Mouse (Mus musculus): Measurements from ENCODE around the gene Arpc3.

Arpc3 gene

GRCm38 (mm10) chr5:122391786-122392180, at the start of gene Arpc3:
TSS of gene Arpc3 (plus strand) at chr5:122391878.
- DNase-seq (ENCODE audit: low spot score in 2 of 2): peak; percentile 80 to 90

- DNase-seq (ENCODE audit: low spot score in 2 of 2): no peak
Measured at GRCm38 (mm10) chr5:122342874-122343273, 48.8 kb upstream of the Arpc3 start.

GRCm38 (mm10) chr5:122343768-122344167, 47.9 kb upstream of the Arpc3 start:
- no peak for DNase-seq (ENCODE audit: low spot score in 2 of 2)

GRCm38 (mm10) chr5:122344260-122344659, 47.4 kb upstream of the Arpc3 start:
- peak in 1 of 2 experiments; percentile 66 for DNase-seq (ENCODE audit: low spot score in 2 of 2)

- no peak for DNase-seq (ENCODE audit: low spot score in 2 of 2)
Measured at GRCm38 (mm10) chr5:122345777-122346176, 45.9 kb upstream of the Arpc3 start.

- peak; percentile 96 to 98 for DNase-seq (ENCODE audit: low spot score in 2 of 2)
Measured at GRCm38 (mm10) chr5:122353807-122354491, 37.7 kb upstream of the Arpc3 start, which contains the start of the genes Rad9b and Vps29. TSS of gene Rad9b (minus strand) at chr5:122354233. TSS of gene Vps29 (plus strand) at chr5:122354369.

- DNase-seq (ENCODE audit: low spot score in 2 of 2): no peak
Measured at GRCm38 (mm10) chr5:122354492-122355067, 37.1 kb upstream of the Arpc3 start.

GRCm38 (mm10) chr5:122371591-122372191, 20.0 kb upstream of the Arpc3 start, which contains the start of gene Gpn3:
TSS of gene Gpn3 (plus strand) at chr5:122371876.
- no peak for DNase-seq (ENCODE audit: low spot score in 2 of 2)

GRCm38 (mm10) chr5:122372192-122372769, 19.4 kb upstream of the Arpc3 start, which contains the start of gene Fam216a:
TSS of gene Fam216a (minus strand) at chr5:122372364.
- peak; percentile 98 to 99 for DNase-seq (ENCODE audit: low spot score in 2 of 2)

GRCm38 (mm10) chr5:122372878-122373277, 18.8 kb upstream of the Arpc3 start:
- DNase-seq (ENCODE audit: low spot score in 2 of 2): no peak

- DNase-seq (ENCODE audit: low spot score in 2 of 2): no peak
Measured at GRCm38 (mm10) chr5:122377101-122377833, 14.4 kb upstream of the Arpc3 start.

GRCm38 (mm10) chr5:122378171-122378570, 13.5 kb upstream of the Arpc3 start:
- no peak for DNase-seq (ENCODE audit: low spot score in 2 of 2)

- peak; percentile 71 to 79 for DNase-seq (ENCODE audit: low spot score in 2 of 2)
Measured at GRCm38 (mm10) chr5:122379374-122380155, 12.1 kb upstream of the Arpc3 start.

- DNase-seq (ENCODE audit: low spot score in 2 of 2): no peak
Measured at GRCm38 (mm10) chr5:122390006-122390405, 1.7 kb upstream of the Arpc3 start.

GRCm38 (mm10) chr5:122390671-122391070, 1.0 kb upstream of the Arpc3 start:
- DNase-seq (ENCODE audit: low spot score in 2 of 2): no peak

GRCm38 (mm10) chr5:122391178-122391785, 396 bp upstream of the Arpc3 start:
- DNase-seq (ENCODE audit: low spot score in 2 of 2): no peak

- DNase-seq (ENCODE audit: low spot score in 2 of 2): no peak
Measured at GRCm38 (mm10) chr5:122392227-122393004, 738 bp downstream of the Arpc3 start.

- DNase-seq (ENCODE audit: low spot score in 2 of 2): peak in 1 of 2 experiments; percentile 66
Measured at GRCm38 (mm10) chr5:122393887-122394286, 2.2 kb downstream of the Arpc3 start.

GRCm38 (mm10) chr5:122396791-122397190, 5.1 kb downstream of the Arpc3 start:
- DNase-seq (ENCODE audit: low spot score in 2 of 2): no peak

GRCm38 (mm10) chr5:122397495-122397894, 5.8 kb downstream of the Arpc3 start:
- DNase-seq (ENCODE audit: low spot score in 2 of 2): no peak

Data from frontal cortex, postnatal 10 days (tissue).